Mouse (Mus musculus) lung, postnatal 10 days (tissue): ENCODE data around the gene Cdk15.

Source experiments
- DNase-seq: peaks from one replicate; pipeline ENCODE4 v3.0.0; 2021

Gene Cdk15

DNA sequence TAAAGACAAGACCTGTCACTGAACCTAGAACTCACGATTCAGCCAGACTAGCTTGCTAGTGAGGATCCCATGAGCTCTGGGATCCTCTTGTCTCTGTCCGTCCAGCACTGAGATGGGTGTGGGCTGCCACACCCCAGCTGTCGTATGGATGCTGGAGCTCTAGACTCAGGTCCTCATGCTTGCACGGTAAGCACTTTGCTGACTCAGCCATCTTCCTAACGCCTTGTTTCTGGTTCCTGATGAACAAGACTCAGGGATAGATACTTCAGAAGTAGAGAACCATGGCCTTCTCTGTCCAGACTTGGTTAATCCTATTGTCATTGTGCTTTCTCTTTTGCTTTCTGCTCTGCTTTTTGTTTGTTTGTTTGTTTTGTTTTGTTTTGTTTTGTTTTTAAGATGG lies 29.2 kb downstream of the Cdk15 start:
- DNase-seq, result no peak

DNA sequence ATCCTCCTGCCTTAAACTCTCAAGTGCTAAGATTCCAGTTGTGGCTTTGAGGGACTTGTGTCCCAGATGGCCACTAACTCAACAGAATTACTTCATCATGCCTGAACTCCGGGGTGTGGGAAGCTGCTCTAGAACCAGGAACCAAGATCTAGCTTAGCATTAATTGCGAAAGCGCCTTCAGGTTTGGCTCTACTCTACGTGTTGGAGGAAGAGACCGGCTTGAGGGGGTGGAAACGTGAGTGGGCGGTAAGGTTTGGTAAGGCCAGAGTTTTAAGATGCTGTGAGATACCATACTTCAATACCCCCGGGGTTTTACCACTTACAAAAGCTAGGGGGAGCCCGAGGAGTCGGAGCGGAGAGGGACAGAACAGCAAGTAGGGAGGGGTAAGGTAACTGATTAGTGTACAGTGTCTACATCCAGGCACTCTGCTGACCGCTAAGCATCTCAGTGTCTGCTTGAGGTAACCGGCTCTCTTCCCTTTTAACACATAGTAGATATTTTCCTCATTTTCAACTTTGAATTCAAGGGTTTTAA lies 29.7 kb downstream of the Cdk15 start:
- no peak for DNase-seq

- DNase-seq, result no peak
Measured at GRCm38 (mm10) chr1:59287733-59288132, 31.0 kb downstream of the Cdk15 start.

- DNase-seq, result no peak
Measured at GRCm38 (mm10) chr1:59291652-59292051, 34.9 kb downstream of the Cdk15 start.

GRCm38 (mm10) chr1:59295769-59296168 lies 39.1 kb downstream of the Cdk15 start:
- DNase-seq, result no peak

DNA sequence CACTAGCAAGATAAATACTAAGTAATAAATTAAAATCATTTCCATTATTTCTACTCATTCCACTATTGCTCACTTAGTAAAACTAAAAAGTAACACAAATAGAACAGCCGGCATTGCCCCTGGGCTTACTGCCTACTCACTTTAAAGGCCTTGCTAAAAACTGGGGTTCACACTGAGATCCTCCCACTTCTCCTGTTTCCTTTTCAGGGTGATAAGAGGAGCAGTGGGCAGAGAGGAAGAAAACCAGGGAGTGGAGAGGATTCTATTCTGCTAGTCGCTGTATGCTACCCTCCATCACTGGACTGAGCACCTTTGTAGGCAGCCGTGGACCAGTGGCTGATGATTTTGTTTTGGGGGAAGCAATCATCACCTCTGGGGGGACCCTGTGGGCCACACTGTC lies 40.5 kb downstream of the Cdk15 start:
- no peak for DNase-seq

GRCm38 (mm10) chr1:59298491-59299090 lies 41.9 kb downstream of the Cdk15 start:
- DNase-seq, result no peak

- DNase-seq, result no peak
Measured at GRCm38 (mm10) chr1:59307310-59307709, 50.6 kb downstream of the Cdk15 start.

GRCm38 (mm10) chr1:59311292-59311885 lies 54.7 kb downstream of the Cdk15 start:
- DNase-seq, result no peak

DNA sequence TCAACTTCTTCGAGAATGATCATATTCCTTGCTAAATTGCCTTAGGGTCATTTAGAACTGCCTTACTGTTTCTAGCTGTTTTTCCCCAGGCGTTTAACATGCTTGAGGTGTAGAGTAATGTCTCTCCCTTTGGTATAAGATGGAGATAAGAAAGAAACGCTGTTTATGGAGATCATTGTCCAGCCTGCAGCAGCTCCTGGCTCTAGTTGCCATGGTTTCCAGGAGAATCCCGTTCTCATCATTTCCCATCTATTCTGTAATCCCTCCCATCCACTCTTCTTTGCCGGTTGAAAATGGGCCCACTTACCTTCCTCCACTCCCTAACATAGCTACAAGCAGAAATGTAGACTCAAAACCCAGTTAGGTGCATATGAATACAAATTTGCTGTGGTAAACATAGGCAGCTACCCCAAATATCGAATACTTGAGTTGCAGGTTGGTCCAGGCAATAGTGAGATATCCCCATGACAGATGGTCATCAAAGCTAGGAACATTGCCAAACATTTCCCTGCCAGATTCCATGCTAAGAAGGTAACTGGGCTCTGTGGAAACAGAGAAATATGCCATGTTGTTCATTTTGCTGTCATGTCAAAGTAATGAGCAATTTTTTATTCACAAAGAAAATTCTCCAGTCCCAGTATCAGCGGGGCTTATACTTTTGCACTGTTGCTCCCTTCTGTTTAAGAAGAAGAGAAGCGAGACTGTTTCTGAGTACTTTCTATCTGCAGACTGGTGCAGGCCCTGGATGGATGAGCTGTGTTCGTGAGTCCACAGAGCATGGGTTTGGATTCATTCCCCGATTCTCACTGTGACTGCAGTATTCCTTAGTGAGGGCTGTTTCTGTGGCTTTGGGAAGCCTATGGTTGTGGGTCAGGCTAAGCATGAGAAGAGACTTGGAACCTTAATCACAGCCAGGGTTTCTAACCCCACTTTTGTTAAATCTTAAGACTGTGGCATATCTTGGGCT lies 55.8 kb downstream of the Cdk15 start:
- DNase-seq, result no peak

DNA sequence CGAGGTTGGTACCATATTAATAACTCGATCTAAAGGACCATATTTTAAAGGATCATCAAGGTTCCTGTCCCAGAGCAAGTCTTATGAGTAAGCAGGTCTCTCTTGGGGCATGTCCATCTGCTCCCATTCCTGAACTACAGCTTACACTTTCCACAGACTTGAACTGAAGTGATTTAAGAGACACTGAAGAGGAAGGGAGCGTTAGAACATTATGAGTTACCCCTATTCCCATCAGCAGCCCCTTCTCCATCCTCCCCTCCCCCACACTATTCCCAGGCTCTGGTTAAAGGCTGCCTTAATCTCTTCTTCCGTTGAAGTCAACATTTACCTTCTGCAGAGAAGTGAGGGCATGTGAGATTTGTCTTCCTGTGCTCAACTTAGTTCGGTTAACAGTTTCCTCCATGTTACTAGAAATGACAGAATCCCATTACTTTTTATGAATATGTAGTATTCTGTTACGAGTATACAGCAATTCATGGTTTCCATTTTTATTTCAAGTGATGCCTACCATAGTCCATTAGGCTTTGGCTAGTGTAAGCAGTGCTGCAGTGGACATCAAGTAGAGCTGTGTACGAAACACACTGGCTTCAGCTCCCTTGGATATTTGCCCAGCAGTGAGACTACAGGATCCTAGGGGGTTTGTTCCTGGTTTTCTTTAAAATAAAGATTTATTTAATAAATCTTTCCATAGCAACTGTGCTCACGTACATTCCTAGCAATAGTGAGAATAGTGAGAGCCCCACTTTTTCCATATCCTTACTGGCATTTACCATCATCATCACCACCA lies 56.6 kb downstream of the Cdk15 start:
- DNase-seq, result no peak

GRCm38 (mm10) chr1:59315057-59315807 lies 58.5 kb downstream of the Cdk15 start:
- DNase-seq, result no peak

- DNase-seq, result no peak
Measured at GRCm38 (mm10) chr1:59316031-59316385, 59.3 kb downstream of the Cdk15 start.

GRCm38 (mm10) chr1:59316386-59317051 lies 59.8 kb downstream of the Cdk15 start:
- peak; percentile 39 for DNase-seq

- no peak for DNase-seq
Measured at GRCm38 (mm10) chr1:59317397-59317796, 60.7 kb downstream of the Cdk15 start.

DNA sequence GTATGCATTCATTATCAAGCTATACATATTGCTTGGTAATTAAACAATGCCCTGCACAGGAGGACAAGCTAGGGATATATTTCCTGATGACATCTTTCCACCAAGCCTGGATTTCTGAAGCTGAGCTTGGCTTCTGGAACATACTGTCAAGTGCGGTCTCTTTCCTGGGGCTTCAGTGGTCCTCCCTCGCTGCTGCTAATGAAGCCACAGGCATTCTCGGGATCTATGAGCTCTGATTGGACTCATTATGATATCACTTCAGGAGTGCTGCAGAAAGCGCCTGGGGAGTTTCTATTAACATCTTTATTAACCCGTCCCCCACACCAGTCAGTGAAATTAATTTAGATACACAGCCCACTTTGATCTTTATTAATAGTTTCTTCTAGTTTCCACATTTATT lies 62.2 kb downstream of the Cdk15 start:
- DNase-seq, result no peak

GRCm38 (mm10) chr1:59321076-59321879 lies 64.6 kb downstream of the Cdk15 start:
- no peak for DNase-seq

DNA sequence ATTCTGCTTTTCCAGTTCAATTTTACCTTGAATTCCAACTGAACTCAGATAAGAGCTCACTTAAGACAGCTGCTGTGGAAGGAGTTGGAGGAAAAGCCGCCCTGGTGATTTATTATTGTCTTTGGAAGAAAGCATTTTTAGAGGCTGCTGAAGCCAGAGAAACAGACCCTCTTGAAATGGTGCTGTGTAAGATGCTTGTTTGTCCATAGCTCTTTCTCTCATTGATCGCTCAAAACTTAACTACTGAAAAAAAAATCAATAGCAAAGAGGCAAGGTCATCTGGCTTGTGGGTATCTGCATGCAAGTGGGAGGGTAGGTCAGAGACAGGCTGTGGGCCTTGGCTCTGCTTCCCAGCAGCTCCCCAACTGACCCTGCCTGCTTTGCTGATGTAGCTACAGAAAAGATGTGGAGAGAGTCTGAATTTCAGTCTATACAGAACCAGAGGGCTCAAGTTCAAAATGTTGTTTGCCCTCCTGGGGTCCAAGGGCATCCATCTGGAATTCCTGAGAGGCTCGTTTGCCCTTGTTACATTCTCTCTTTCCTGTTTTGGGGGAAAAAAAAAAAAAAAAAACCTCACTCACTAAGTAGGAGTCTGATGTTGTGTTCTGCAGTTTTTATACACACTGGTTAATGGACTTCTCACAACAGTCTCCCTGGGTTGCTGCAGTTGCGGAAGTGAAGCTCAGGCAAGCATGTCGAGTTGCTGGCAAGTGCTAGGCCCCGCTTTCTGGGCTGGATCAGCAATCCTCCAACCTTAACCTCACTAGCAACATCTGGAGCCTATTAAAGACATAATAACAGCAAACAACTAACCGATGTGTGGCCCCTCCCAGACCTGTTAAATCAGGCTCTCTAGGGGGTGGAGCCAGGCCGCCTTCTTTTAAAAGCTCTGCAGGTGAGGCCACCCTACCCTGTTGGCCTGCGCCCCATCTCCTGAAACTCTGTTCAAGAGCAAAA lies 65.5 kb downstream of the Cdk15 start:
- DNase-seq, result no peak

GRCm38 (mm10) chr1:59326854-59327395 lies 70.2 kb downstream of the Cdk15 start:
- no peak for DNase-seq
